Mouse (Mus musculus) MEL-GATA-1-ER (cell line): Measurements from ENCODE around the gene Ddx55.
"Not testable (repeated sequence)": the region's sequence is repeated elsewhere in the genome, so short reads cannot be mapped to it uniquely, and the experiment has no call there.

Experiments used
- DNase-seq: peaks from one replicate; pipeline ENCODE4 v3.0.0-alpha.2; 2012; ENCODE audit warnings: low read depth; ENCODE audit errors: extremely low read depth

Gene Ddx55

GRCm38 (mm10) chr5:124538813-124539792 lies 13.6 kb upstream of the Ddx55 start:
- peak; percentile 63 for DNase-seq

GRCm38 (mm10) chr5:124539905-124540304 lies 12.8 kb upstream of the Ddx55 start:
- no peak for DNase-seq

- DNase-seq: peak; percentile 93
Observed at GRCm38 (mm10) chr5:124540383-124540786, 12.3 kb upstream of the Ddx55 start, which contains the start of gene Tmed2. Gene Tmed2 (plus strand): TSS chr5:124540695.

GRCm38 (mm10) chr5:124540905-124541601 lies 11.6 kb upstream of the Ddx55 start:
- no peak for DNase-seq

- no peak for DNase-seq
Observed at GRCm38 (mm10) chr5:124541602-124541973, 11.1 kb upstream of the Ddx55 start.

- DNase-seq: not testable (repeated sequence)
Observed at GRCm38 (mm10) chr5:124550737-124551136, 1.9 kb upstream of the Ddx55 start.

GRCm38 (mm10) chr5:124551349-124552093 lies 1.1 kb upstream of the Ddx55 start:
- DNase-seq: not testable (repeated sequence)

GRCm38 (mm10) chr5:124552094-124552472 lies 581 bp upstream of the Ddx55 start:
- DNase-seq: no peak

- no peak for DNase-seq
Observed at GRCm38 (mm10) chr5:124553607-124554006, 943 bp downstream of the Ddx55 start.

- no peak for DNase-seq
Observed at GRCm38 (mm10) chr5:124555145-124555544, 2.5 kb downstream of the Ddx55 start.

- no peak for DNase-seq
Observed at GRCm38 (mm10) chr5:124571068-124571467, 18.4 kb downstream of the Ddx55 start.

- DNase-seq: no peak
Observed at GRCm38 (mm10) chr5:124575467-124575866, 22.8 kb downstream of the Ddx55 start.

- DNase-seq: peak; percentile 72
Observed at GRCm38 (mm10) chr5:124578633-124579317, 26.1 kb downstream of the Ddx55 start, which contains the start of the genes Eif2b1 and Gtf2h3. Gene Eif2b1 (minus strand): TSS chr5:124579131. Gene Gtf2h3 (plus strand): TSS chr5:124579140.

- no peak for DNase-seq
Observed at GRCm38 (mm10) chr5:124582515-124582914, 29.9 kb downstream of the Ddx55 start.

- no peak for DNase-seq
Observed at GRCm38 (mm10) chr5:124592768-124593167, 40.1 kb downstream of the Ddx55 start.

GRCm38 (mm10) chr5:124598224-124599174 lies 45.8 kb downstream of the Ddx55 start:
- no peak for DNase-seq

- not testable (repeated sequence) for DNase-seq
Observed at GRCm38 (mm10) chr5:124599726-124600125, 47.1 kb downstream of the Ddx55 start.

GRCm38 (mm10) chr5:124602349-124602748 lies 49.7 kb downstream of the Ddx55 start:
- DNase-seq: peak; percentile 57

- DNase-seq: no peak
Observed at GRCm38 (mm10) chr5:124604296-124604695, 51.6 kb downstream of the Ddx55 start.
